Mouse (Mus musculus): ENCODE results near the gene Fcgrt. TPM values are rescaled to one million over a fixed set of nuclear protein-coding genes. Genes with fewer than 3 reads are reported as not detected.
A peak's percentile ranks its signal among the peaks of the same experiment; 100 is the strongest.

Fcgrt gene
- total and polyA plus RNA-seq, 3 experiments = 0.27 to 1.7 TPM; not detected in 1

GRCm38 (mm10) chr7:45135993-45136567, 32.4 kb upstream of the Fcgrt start, which contains the start of the genes Gm45713 and Flt3l (continued):
- TF ChIP-seq USF1 (IDR thresholded peaks at IDR 0.05; ENCODE audit: low read depth, low read length) (no peak), NELFE (IDR thresholded peaks at IDR 0.05; ENCODE audit: low read depth, low read length) (peak; percentile 56), UBTF (IDR thresholded peaks at IDR 0.05; ENCODE audit: borderline replicate concordance, insufficient read depth, low read depth, low read length) (no peak), TAL1 (IDR thresholded peaks at IDR 0.05; ENCODE audit: low read length) (no peak), ELF1 (IDR thresholded peaks at IDR 0.05; ENCODE audit: low read depth, low read length) (0 out of 2 replicates have a peak, but pooled peaks have one; percentile 17), MYC (IDR thresholded peaks at IDR 0.05; ENCODE audit: low read depth, low read length) (peak; percentile 68), MEF2A (IDR thresholded peaks at IDR 0.05; ENCODE audit: extremely low read depth, insufficient replicate concordance, low read depth, low read length, poor library complexity, severe bottlenecking) (no peak), TCF12 (IDR thresholded peaks at IDR 0.05; ENCODE audit: low read depth, low read length) (peak; percentile 59), MYB (IDR thresholded peaks at IDR 0.05; ENCODE audit: low read depth, low read length) (no peak), GATA1 (IDR thresholded peaks at IDR 0.05; ENCODE audit: low read depth, low read length) (no peak), ETS1 (IDR thresholded peaks at IDR 0.05; ENCODE audit: low read depth, low read length) (peak; percentile 95), ZMIZ1 (IDR thresholded peaks at IDR 0.05; ENCODE audit: low read depth, low read length) (peak; percentile 65; the same call in 1 of the 2 replicates), MAZ (IDR thresholded peaks at IDR 0.05; ENCODE audit: low read depth, low read length) (peak; percentile 32; the same call in 1 of the 2 replicates), JUND (IDR thresholded peaks at IDR 0.05; ENCODE audit: low read depth, low read length) (no peak), MAFK (IDR thresholded peaks at IDR 0.05; ENCODE audit: borderline replicate concordance, low read depth, low read length) (no peak), NRF1 (IDR thresholded peaks at IDR 0.05; ENCODE audit: insufficient read depth, low read depth, low read length, poor library complexity, severe bottlenecking) (0 out of 2 replicates have a peak, but pooled peaks have one; percentile 26)

GRCm38 (mm10) chr7:45135370-45135769, 31.7 kb upstream of the Fcgrt start:
- peak; percentile 57; the same call in 1 of the 2 replicates for TF ChIP-seq MYC (IDR thresholded peaks at IDR 0.05; ENCODE audit: low read depth, low read length)
- no peak for TF ChIP-seq RCOR1 (IDR thresholded peaks at IDR 0.05; ENCODE audit: low read depth, low read length)
- TF ChIP-seq TCF12 (IDR thresholded peaks at IDR 0.05; ENCODE audit: low read depth, low read length) = no peak; the same call in 1 of the 2 replicates
- no peak for TF ChIP-seq ZKSCAN1 (IDR thresholded peaks at IDR 0.05; ENCODE audit: low read depth, low read length)
- TF ChIP-seq ELF1 (IDR thresholded peaks at IDR 0.05; ENCODE audit: low read depth, low read length) = no peak
- TF ChIP-seq MAX (IDR thresholded peaks at IDR 0.05; ENCODE audit: low read length) = peak; percentile 70; the same call in 1 of the 2 replicates
- peak in 1 of 2 experiments; percentile 6; a peak in 1 of 4 replicates for TF ChIP-seq POLR2A (IDR thresholded peaks at IDR 0.05; ENCODE audit: control insufficient read depth in 1 of 2, insufficient read depth in 1 of 2, low read depth in 1 of 2, low read length in 2 of 2, poor library complexity in 1 of 2)
- TF ChIP-seq ZNF384 (IDR thresholded peaks at IDR 0.05; ENCODE audit: low read depth, low read length) = no peak
- peak; percentile 93 for TF ChIP-seq GATA1 (IDR thresholded peaks at IDR 0.05; ENCODE audit: low read depth, low read length)
- no peak for TF ChIP-seq MEF2A (IDR thresholded peaks at IDR 0.05; ENCODE audit: extremely low read depth, insufficient replicate concordance, low read depth, low read length, poor library complexity, severe bottlenecking)
- TF ChIP-seq JUND (IDR thresholded peaks at IDR 0.05; ENCODE audit: low read depth, low read length) = no peak
- TF ChIP-seq EP300 (IDR thresholded peaks at IDR 0.05; ENCODE audit: low read depth in 1 of 2, low read length in 2 of 2) = peak in 1 of 2 experiments; percentile 23; a peak in 1 of 4 replicates
- TF ChIP-seq POLR2AphosphoS2 (IDR thresholded peaks at IDR 0.05; ENCODE audit: low read length) = no peak
- no peak for TF ChIP-seq CHD2 (IDR thresholded peaks at IDR 0.05; ENCODE audit: low read length)
- TF ChIP-seq ETS1 (IDR thresholded peaks at IDR 0.05; ENCODE audit: low read depth, low read length) = peak; percentile 55; the same call in 1 of the 2 replicates
- no peak for TF ChIP-seq NRF1 (IDR thresholded peaks at IDR 0.05; ENCODE audit: insufficient read depth, low read depth, low read length, poor library complexity, severe bottlenecking)
- no peak for TF ChIP-seq USF1 (IDR thresholded peaks at IDR 0.05; ENCODE audit: low read depth, low read length)
- peak; percentile 48 for TF ChIP-seq SIN3A (IDR thresholded peaks at IDR 0.05; ENCODE audit: low read length)
- TF ChIP-seq HCFC1 (IDR thresholded peaks at IDR 0.05; ENCODE audit: low read depth, low read length) = no peak
- 0 out of 2 replicates have a peak, but pooled peaks have one; percentile 30 for TF ChIP-seq TBP (IDR thresholded peaks at IDR 0.05; ENCODE audit: low read depth, low read length)
- TF ChIP-seq BHLHE40 (IDR thresholded peaks at IDR 0.05; ENCODE audit: borderline replicate concordance, low read depth, low read length) = no peak
- no peak for TF ChIP-seq E2F4 (IDR thresholded peaks at IDR 0.05; ENCODE audit: borderline replicate concordance, low read depth, low read length)
- Histone ChIP-seq H3K4me1 (ENCODE audit: control insufficient read depth in 1 of 2, insufficient read depth in 2 of 2, low read length in 2 of 2) (peaks cover 11 to 29% of the 10 kb centered on the region in 2 experiments), H3K36me3 (ENCODE audit: control insufficient read depth in 1 of 2, insufficient read depth in 2 of 2, low read length in 2 of 2) (peaks cover 0 to 18% of the 10 kb centered on the region in 2 experiments; a peak in 2 of 4 replicates), H3K4me3 (ENCODE audit: control insufficient read depth in 1 of 2, insufficient read depth in 1 of 2, low read depth in 2 of 2, low read length in 2 of 2) (peak overlapping the region; percentile 61 to 74), H3K27ac (ENCODE audit: control insufficient read depth, low read depth, low read length) (peak overlapping the region; percentile 92), H3K9me3 (replicated peaks; ENCODE audit: insufficient read depth, low read length) (no peaks in the 10 kb centered on the region), H3K79me2 (ENCODE audit: control insufficient read depth, insufficient read depth, low read length, poor library complexity) (no peaks in the 10 kb centered on the region; the same call in 1 of the 2 replicates), H3K9ac (ENCODE audit: control insufficient read depth, low read depth, low read length, poor library complexity, severe bottlenecking) (peak overlapping the region; percentile 75), H3K27me3 (ENCODE audit: control insufficient read depth in 1 of 2, insufficient read depth in 2 of 2, low read length in 2 of 2) (no peaks in the 10 kb centered on the region)
- DNase-seq (ENCODE audit: low read depth, low spot score) = peak; percentile 74
